Mouse (Mus musculus) heart, embryonic 14.5 days (tissue): ENCODE data around the gene Eef1g. TPM values are rescaled to one million over a fixed set of nuclear protein-coding genes. Genes with fewer than 3 reads are reported as not detected.

Experiments used
- ATAC-seq: fragments of 200-750 bp; cut with Nextera tagmentation; 2 replicates; pipeline ENCODE4 v1.8.0; 2017; ENCODE audit warnings: low read depth, moderate TSS enrichment; ENCODE audit not compliant: insufficient number of reproducible peaks, insufficient read depth, low FRiP score
- H3K27ac ChIP-seq, 2 experiments: fragments of 200-500 bp in 1 of 2; fragments of 300-500 bp in 1 of 2; sonication (generic) in 1 of 2; replicated peaks in 1 of 2; 2 replicates each; pipeline ENCODE4 v1.5.1; 2012 to 2014; ENCODE audit warnings: low read depth in 2 of 2, low read length in 2 of 2, control low read depth in 1 of 2, mild to moderate bottlenecking in 1 of 2, mixed read lengths in 1 of 2; ENCODE audit not compliant: control insufficient read depth in 1 of 2, insufficient read depth in 1 of 2
- H3K27me3 ChIP-seq: fragments of 300-500 bp; sonication (generic); 2 replicates; pipeline ENCODE4 v1.6.1; 2014; ENCODE audit warnings: mild to moderate bottlenecking, low read length, control low read depth; ENCODE audit not compliant: control insufficient read depth, insufficient read depth
- H3K36me3 ChIP-seq: fragments of 300-500 bp; sonication (generic); 2 replicates; pipeline ENCODE4 v1.6.1; 2014; ENCODE audit warnings: mild to moderate bottlenecking, control low read depth, low read length, mixed read lengths; ENCODE audit not compliant: control insufficient read depth, insufficient read depth
- H3K4me1 ChIP-seq, 2 experiments: fragments of 200-500 bp in 1 of 2; fragments of 300-500 bp in 1 of 2; sonication (generic) in 1 of 2; 2 replicates each; pipeline ENCODE4 v1.6.1; 2012 to 2014; ENCODE audit warnings: low read length in 2 of 2, control low read depth in 1 of 2, mixed read lengths in 1 of 2; ENCODE audit not compliant: control insufficient read depth in 2 of 2, insufficient read depth in 2 of 2
- H3K4me2 ChIP-seq: fragments of 300-500 bp; sonication (generic); 2 replicates; pipeline ENCODE4 v1.6.1; 2014; ENCODE audit warnings: mild to moderate bottlenecking, low read length
- H3K4me3 ChIP-seq, 2 experiments: fragments of 200-500 bp in 1 of 2; fragments of 300-500 bp in 1 of 2; sonication (generic) in 1 of 2; 2 replicates each; pipeline ENCODE4 v1.5.1; 2012 to 2014; ENCODE audit warnings: low read length in 2 of 2, mild to moderate bottlenecking in 2 of 2, control low read depth in 1 of 2, low read depth in 1 of 2, moderate library complexity in 1 of 2; ENCODE audit not compliant: control insufficient read depth in 1 of 2, insufficient read depth in 1 of 2
- H3K9ac ChIP-seq: fragments of 300-500 bp; sonication (generic); 2 replicates; pipeline ENCODE4 v1.6.1; 2014; ENCODE audit warnings: mild to moderate bottlenecking, low read length
- H3K9me3 ChIP-seq: fragments of 300-500 bp; sonication (generic); 2 replicates; pipeline ENCODE4 v1.6.1; 2016; ENCODE audit warnings: low read length, control low read depth; ENCODE audit not compliant: control insufficient read depth
- WGBS: fragments of 180-500 bp; shearing (Covaris S2); extraction: QIAGEN DNeasy Blood & Tissue Kit; methylation state at CpG from one replicate; pipeline ENCODE4 v1.1.7; 2014; 5-methylcytosine and 5-hydroxymethylcytosine counted together
- polyA plus RNA-seq: library from polyadenylated mRNA; unstranded; fragments of >200 nt; fragmentation: Nextera tagmentation; extraction: Ambion mirVana; gene quantifications from 2 replicates; pipeline ENCODE4 v1.2.1, GENCODE M21; 2014

The Eef1g gene
- polyA plus RNA-seq, 1 experiment from 2014 or later = 253 TPM

DNA sequence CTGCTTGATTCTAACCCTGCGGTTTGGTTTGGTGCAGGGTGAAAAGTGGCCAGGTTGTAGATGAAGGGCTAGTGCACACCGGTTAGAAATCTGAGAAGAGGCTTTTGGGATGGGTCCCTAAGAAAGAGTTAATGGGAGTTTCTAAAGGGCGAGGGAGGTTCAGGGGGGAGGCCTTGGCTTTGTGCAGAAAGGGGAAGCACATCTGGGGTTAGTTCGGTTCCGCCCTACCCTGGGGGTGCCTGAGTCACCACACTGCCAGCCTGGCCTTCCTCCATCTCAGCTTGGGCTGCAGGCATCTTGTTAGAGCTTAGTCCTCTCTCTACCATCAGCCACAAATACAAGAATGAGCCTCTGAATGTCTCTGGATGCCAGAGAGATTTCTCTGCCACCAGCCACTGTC, 13.9 kb downstream of the Eef1g start:
- ATAC-seq = no peak
- Histone ChIP-seq H3K27me3 (no peaks in the 10 kb centered on the region), H3K4me3 (no peak overlapping the region), H3K9me3 (no peaks in the 10 kb centered on the region), H3K4me2 (no peak overlapping the region), H3K9ac (no peak overlapping the region), H3K27ac (no peak overlapping the region), H3K36me3 (peaks cover 53% of the 10 kb centered on the region), H3K4me1 (peaks cover 28 to 49% of the 10 kb centered on the region in 2 experiments)
- WGBS = 54% methylated on average over 5 of the region's 5 CpGs

DNA sequence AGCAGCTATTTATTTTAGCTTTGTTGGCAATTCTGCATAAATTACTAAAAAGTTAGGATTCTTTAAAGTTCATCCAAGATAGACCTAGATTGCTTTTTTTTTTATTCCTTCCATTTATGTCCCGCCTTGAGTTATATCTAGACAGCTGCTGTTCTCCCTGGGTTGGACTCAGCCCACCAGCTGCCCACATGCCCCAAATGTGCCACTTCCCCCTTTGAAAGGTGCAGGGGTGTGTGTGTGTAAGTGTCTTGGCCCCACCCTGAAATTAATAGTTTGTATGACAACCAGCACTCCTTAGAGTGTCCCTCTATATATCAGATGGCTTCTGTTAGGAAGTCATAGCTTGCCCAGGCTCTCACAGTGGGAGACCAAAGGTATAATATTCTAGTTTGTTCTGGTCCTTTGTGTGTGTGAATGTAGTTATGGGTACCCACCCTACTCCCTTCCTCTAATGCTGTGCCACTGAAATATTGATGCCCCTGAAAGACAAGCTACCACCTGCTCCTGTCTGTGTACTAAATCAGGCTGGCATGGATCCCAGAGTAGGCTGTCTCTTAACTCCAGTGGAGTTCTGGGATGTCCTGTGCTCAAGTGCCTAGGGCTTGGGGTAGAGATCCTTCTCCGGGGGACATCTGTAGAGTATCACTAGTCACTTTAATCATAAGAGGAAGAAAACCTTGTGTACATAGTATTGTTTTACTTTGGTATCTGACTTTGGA, 14.8 kb downstream of the Eef1g start:
- WGBS = 42% methylated on average over 2 of the region's 2 CpGs
- ATAC-seq = no peak
- no peak overlapping the region for H3K9ac ChIP-seq
- no peak overlapping the region for H3K4me2 ChIP-seq
- no peaks in the 10 kb centered on the region for H3K9me3 ChIP-seq
- H3K4me1 ChIP-seq = peaks cover 31 to 49% of the 10 kb centered on the region in 2 experiments
- no peak overlapping the region for H3K4me3 ChIP-seq
- no peaks in the 10 kb centered on the region for H3K27me3 ChIP-seq
- H3K36me3 ChIP-seq = peaks cover 45% of the 10 kb centered on the region
- 0 out of 4 replicates have a peak overlapping the region, but pooled peaks of 1 of the 2 experiments have one; percentile 7 for H3K27ac ChIP-seq

DNA sequence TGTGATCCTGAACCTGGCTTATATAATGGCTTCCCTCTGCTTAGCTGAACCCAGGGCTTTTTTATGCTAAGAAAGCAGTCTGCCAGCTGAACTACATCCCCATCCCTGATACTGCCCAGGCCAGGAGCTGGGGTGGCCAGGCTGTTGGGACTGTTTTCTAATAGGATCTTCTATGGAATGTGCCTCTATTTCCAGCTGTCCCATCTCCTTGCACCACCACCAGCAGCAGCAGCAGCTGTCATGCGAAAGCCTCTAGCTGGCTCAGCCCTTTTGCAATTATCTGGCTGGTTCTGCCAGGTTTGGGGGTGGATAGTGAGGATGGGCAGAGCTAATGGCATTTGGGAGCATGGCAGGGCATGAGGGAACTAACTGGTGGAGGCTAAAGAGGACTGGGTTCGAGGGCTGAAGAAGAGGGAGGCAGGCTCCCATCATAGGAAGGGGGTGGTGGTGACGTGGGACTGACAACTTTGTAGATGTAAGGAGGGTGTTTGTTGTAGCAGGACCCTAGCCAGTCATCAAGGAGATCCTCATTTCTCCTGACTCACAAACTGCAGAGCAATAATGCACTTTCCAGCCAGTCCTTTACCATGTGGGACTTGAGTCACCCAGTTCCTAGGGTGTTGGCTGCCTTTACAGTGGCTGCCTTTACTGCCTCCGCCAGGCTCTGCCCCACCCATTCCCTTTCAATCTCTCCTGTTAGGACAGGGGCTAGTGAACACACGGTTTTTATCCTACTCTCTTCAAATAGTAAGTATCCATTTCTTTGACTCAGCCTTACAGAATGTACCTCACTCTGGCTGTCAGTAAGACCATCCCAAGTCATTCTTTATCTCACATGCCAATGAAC, 15.7 kb downstream of the Eef1g start:
- no peak overlapping the region for H3K4me2 ChIP-seq
- peak overlapping the region; percentile 44; the same call in 1 of the 2 replicates for H3K9ac ChIP-seq
- WGBS = 25% methylated on average over 5 of the region's 5 CpGs

DNA sequence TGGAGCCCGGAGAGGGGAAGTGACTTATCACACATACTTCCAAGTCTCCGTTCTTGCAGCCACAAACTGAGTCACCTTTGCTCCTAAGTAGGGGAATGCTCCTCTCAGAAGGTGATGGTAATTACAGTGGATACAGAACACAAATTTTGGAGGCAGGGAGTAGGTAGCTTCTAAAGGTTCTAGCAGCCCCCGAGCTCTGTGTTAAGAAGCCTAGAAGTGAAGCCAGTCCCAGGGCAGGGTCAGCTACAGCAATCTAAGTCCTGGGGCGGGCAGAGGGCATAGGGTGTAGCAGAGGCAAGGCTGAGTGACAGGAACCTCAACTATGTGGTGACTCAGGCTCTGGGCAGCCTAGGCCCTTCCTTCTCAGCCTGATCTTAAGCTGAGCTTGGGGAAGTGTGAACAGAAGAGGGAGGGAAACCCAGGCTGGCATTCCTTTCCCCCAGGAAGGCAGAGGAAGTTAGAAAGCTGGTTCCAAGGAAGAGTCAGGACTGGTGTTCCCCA, 16.4 kb downstream of the Eef1g start:
- WGBS = 7% methylated on average over 4 of the region's 4 CpGs
- Histone ChIP-seq H3K36me3 (peaks cover 29% of the 10 kb centered on the region), H3K9ac (0 out of 2 replicates have a peak overlapping the region, but pooled peaks have one; percentile 5), H3K27me3 (no peaks in the 10 kb centered on the region), H3K27ac (peak overlapping the region; percentile 15 to 24; a peak in 2 of 4 replicates), H3K4me1 (peaks cover 42 to 60% of the 10 kb centered on the region in 2 experiments), H3K4me3 (no peak overlapping the region), H3K9me3 (no peaks in the 10 kb centered on the region), H3K4me2 (no peak overlapping the region)
- 0 out of 2 replicates have a peak, but pooled peaks have one; percentile 45 for ATAC-seq

More for the DNA sequence above, 15.7 kb downstream of the Eef1g start:
- H3K27ac ChIP-seq = peak overlapping the region; percentile 15 to 48; a peak in 2 of 4 replicates
- no peaks in the 10 kb centered on the region for H3K9me3 ChIP-seq
- H3K4me3 ChIP-seq = no peak overlapping the region
- peaks cover 36% of the 10 kb centered on the region for H3K36me3 ChIP-seq
- no peak for ATAC-seq
- peaks cover 36 to 54% of the 10 kb centered on the region in 2 experiments for H3K4me1 ChIP-seq
- H3K27me3 ChIP-seq = no peaks in the 10 kb centered on the region

DNA sequence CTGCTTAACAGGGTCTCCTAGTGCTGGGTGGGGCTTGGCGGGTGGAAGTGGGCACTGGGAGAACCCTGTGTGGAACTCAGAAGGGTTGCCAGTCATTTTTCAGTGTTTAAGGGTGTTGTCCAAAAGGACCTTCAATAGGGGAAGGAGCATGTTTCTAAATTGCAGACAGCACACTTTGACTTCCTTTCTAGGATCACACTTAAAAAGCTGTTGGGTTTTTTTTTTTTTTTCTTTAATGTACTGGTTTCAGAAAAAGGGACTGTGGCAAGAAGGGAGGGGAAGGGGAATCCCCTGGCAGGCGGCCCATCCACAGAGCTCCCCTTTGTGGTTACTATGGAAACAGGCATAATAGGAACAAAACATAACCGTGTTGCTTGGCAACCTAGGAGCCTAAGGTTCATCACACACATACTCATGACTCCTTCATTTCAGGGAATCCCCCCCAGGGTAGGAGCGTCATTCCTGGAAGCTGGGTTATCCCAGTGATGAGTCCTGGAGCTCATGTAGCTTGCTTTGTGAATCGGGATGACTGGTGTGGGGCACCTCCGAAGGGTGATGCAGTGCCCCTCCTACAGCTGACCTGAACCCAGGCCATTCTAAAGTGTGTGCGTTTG, 17.5 kb downstream of the Eef1g start:
- Histone ChIP-seq H3K4me3 (no peak overlapping the region), H3K27me3 (no peaks in the 10 kb centered on the region), H3K9ac (no peak overlapping the region), H3K4me1 (peaks cover 49 to 67% of the 10 kb centered on the region in 2 experiments), H3K4me2 (no peak overlapping the region), H3K27ac (no peak overlapping the region; a peak in 1 of 4 replicates), H3K9me3 (no peaks in the 10 kb centered on the region), H3K36me3 (peaks cover 17% of the 10 kb centered on the region)
- ATAC-seq = no peak
- 21% methylated on average over 7 of the region's 7 CpGs for WGBS

DNA sequence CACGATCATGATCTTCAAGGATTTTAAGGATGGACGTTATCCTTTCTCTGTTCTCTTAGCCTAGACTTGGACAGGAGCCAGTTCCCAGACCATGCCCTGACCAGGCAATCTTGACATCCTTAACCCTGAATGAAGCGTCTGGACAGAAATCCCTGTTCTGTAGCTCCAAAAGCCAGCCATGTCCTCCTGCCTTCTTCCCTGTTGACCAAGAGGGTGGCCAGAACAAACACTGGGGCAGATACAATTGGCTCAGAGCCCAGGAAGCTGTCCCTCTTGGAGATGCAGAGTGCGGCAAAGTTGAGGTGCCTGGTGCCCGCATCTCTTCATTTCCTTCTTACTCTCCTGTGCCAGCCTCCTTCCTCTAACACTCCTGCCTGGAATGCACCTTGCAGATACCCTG, 19.1 kb downstream of the Eef1g start:
- Histone ChIP-seq H3K4me2 (no peak overlapping the region), H3K27ac (no peak overlapping the region; a peak in 1 of 4 replicates), H3K9me3 (no peaks in the 10 kb centered on the region), H3K27me3 (no peaks in the 10 kb centered on the region), H3K4me3 (no peak overlapping the region), H3K4me1 (peaks cover 51 to 70% of the 10 kb centered on the region in 2 experiments), H3K36me3 (peaks cover 3% of the 10 kb centered on the region; the same call in 1 of the 2 replicates), H3K9ac (no peak overlapping the region)
- no peak for ATAC-seq
- WGBS = 42% methylated on average over 5 of the region's 5 CpGs

DNA sequence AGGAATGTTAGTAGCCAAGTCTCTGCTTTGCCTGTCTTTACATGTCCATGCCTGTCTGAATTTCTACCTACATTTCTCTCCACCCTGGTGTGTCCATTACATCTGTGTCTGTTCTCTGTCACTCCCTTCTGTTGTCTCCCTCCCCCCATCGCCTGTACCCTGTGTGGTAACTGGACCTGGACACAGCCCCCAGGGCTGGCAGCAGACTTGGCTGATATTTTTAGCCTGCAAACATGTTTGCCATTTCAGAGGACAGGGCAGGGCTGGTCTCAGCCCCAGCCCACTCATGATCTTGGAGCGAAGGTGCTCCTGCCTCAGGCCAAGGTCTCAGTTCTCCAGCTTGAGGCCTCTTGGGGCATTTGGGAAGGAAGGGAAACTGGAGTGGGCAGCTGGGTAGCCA, 21.0 kb downstream of the Eef1g start:
- peak; percentile 20 for ATAC-seq
- 19% methylated on average over 2 of the region's 2 CpGs for WGBS
- peak overlapping the region; percentile 97 for H3K9ac ChIP-seq
- peak overlapping the region; percentile 97 to 98 for H3K27ac ChIP-seq
- no peaks in the 10 kb centered on the region for H3K27me3 ChIP-seq
- H3K36me3 ChIP-seq = no peaks in the 10 kb centered on the region
- no peaks in the 10 kb centered on the region for H3K9me3 ChIP-seq
- H3K4me3 ChIP-seq = no peak overlapping the region
- peak overlapping the region; percentile 77 for H3K4me2 ChIP-seq
- H3K4me1 ChIP-seq = peaks cover 60 to 74% of the 10 kb centered on the region in 2 experiments
